Mouse (Mus musculus) brain, adult 2 months (tissue): ENCODE measurements around the gene Cib4.

ENCODE experiments used
- DNase-seq: peaks from one replicate; pipeline ENCODE4 v3.0.0; 2011; ENCODE audit warnings: low read depth, low spot score

Cib4 gene

DNA sequence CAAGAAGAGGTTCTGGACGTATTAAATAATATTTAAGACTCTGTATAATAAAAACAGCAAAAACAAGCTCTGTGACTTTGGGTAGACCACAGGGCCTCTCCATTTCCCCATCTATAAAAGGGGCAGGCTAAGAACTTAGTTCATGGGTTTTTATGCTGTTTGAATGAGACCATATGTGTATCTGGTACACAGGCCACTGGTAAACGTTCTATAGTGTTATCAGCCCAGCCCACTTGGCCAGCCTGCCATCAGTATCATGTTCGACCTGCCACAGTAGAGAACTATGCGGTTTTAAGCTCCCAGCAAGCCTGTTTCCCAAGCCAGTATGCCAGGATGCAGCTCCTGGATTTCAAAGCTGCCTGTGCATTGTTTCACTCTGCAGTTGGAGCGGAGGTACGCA is 27.1 kb downstream of the Cib4 start:
- DNase-seq = no peak

- DNase-seq = no peak
Observed at GRCm38 (mm10) chr5:30518108-30518507, 27.5 kb downstream of the Cib4 start.

DNA sequence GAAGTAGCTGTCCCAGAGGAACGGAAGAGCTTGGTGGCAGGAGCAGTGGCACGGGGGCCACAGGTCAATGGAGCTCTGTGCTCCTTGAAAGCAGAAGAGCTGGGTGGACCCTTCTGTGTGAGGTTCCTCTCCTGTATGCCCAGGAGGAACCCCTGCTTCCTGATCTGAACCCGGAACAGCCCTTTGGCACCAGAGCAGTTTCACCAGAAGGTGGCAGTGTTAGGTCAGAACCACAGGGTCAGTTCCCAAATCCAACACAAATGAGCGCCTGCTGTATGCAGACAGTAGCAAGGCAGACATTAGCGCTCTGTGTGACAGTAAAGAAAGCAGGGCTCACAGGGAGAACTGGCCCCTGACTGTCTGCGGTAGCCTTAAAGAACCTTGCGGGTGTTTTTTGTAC is 29.3 kb downstream of the Cib4 start:
- DNase-seq = peak; percentile 82

DNA sequence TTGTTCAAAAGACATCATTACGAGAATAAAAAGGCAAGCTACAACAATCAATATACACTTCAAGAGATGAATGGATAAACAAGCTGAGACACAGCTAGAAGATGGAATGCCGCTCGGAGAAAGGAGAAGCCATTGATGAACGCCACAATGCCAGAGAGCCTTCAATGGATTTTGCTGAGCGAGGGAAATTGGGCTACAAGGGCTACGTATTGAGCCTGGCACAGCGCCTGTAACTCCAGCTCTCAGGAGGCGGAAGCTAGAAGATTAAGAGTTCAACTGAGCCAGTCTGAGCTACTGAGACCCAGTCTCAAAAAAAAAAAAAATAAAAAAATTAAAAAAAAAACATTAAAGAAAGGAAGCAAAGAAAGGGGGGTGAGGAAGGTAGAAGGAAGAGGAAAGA is 32.5 kb downstream of the Cib4 start:
- no peak for DNase-seq

DNA sequence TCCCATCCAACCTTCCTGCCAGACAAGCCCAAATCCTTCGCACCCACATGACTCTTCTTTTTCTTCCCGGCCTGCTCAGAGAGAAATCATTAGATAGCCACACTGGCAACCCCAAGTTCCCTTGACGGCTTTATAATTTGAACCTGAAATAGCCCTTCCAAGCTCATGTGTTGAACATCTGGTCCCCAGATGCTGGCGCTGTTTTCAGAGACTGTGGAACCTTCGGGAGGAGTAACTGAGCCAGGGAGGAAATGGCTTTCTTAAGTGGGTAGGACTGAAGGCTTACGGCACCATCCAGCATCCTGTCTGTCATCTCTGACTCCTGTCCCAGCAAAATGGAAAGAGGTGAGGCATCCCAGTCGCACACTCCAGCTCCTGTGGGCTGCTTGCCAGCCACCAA is 48.3 kb downstream of the Cib4 start:
- DNase-seq = no peak

GRCm38 (mm10) chr5:30496821-30497220 is 48.8 kb downstream of the Cib4 start:
- no peak for DNase-seq

GRCm38 (mm10) chr5:30495288-30495687 is 50.3 kb downstream of the Cib4 start:
- no peak for DNase-seq

DNA sequence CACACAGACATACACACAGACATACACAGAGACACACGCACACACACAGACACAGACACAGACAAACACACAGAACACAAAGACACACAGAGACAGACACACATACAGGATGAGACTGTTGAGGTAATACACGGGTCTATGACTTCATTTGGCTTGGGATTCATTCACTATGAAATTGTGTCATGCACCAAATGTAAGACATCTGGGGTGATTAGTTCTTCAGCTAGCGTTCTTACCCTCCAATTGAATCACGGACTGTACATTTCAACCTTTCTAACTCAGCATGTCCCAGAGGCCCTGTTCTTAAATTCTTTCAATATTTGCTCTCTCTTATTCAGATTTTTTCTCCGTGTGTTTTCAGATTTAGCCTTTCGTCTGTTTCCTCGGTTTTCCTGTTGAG is 51.0 kb downstream of the Cib4 start:
- DNase-seq = no peak

DNA sequence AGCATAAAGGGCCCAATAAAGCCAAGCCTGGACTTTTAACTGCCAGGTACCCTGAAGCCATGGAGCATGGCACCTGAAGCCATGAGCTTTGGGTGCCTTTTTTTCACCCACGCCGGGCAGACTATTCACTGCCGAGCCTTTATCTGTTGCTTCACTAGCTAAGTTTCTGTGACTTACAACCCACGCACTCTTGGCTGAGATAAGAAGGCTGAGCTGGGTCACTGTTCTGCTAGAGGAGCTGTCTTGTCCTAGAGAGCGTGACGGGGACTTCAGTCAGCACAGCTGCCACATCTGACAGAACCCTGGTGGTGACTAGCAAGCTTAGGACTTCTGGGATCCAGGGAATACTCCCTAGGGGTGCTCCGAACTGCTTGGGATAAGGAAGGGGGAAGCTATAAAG is 51.9 kb downstream of the Cib4 start:
- DNase-seq = peak; percentile 22

DNA sequence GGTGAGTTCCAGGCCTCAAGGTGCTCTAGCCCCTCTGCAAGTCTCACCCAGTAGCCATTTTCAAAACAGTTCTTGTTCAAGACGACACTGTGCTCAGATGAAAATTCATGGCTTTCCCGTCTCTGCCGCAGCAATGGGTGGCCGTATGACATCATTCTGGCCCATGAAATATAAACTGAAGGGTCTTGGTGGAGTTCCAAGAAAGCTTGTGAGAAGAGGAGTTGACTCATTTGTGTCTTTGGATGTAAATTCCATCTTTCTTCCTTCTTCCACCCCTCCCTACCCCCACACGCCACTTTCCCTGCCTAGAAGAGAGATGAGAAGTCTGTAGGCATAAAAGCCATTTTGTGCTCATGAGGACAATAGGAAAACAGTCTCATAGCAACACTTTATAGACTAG is 54.8 kb downstream of the Cib4 start:
- DNase-seq = peak; percentile 13

DNA sequence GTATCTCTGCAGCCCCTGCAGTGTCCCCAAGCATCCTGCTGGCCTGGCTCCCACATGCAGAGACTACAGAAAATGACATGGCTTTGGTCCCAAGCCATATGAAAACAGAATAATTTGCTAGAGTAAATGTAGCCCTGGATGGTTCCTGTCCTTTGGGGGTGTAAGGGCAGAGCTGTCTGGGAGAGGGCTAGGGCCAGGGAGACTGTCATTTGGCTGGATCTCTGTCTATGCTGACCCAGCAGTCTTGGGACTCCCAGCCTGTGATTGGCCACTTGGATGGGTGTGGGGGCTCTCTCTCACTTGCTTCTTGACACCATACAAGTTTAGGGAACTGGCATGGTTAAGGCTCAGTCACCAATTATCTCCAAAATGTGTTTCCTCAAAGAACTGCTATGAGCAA is 55.4 kb downstream of the Cib4 start:
- no peak for DNase-seq

DNA sequence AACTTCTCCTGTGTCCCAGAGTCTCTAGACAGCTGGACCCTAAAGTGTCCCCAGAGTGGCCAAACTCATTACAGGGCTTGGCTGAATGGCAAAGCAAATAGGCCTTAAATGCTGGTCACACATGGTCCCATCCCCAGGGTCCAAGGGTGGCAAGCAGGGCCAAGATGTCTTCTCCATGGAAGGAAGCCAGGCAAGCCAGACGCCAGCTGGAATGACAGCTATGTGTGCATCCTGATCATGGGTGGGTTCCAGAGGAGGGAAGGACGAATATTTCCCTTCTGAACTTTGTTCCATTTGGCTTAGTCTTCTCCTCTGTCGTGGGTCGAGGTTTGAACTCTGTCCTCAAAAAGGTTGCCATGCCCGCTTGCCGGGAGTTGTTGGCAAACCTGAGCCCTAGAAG is 60.5 kb downstream of the Cib4 start:
- no peak for DNase-seq

DNA sequence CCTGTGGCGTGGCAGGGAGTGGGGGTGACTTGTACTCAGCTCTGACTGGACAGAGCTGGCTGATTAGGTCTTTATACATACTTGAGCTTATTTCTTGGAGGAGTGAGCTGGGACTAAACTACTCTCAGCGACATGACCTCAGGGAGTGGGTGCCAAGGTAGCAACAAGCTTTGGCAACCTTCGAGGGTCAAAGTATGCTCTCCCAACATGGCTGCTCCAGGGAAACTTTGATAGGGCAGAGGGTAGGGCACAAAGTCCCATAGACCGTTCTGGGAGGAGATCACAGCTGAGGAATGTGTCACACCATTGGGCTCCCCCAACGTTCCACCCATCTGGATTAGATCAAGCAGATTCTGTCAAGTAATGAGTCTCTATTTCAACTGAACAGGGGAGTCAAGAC is 61.0 kb downstream of the Cib4 start:
- no peak for DNase-seq

DNA sequence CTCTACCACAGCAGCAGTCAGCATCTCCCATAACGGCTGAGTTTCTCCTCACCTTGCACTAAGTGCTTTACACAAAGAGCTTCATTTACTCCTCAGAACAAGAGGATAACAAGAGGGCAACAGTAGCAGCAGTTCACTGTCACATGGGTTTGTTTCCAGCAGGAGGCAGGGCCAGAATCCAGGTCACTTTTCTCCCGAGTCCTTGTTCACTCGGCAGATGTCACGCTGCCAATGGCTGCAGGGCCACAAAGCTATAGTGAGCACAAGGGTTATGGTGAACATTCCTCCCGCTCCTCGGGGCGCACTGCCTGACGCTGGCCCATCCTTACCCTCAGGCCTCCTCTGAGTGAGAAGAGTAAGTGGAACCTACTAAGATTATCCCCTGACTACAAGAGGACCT is 62.1 kb downstream of the Cib4 start:
- peak; percentile 35 for DNase-seq

- peak; percentile 78 for DNase-seq
Observed at GRCm38 (mm10) chr5:30482319-30482718, 63.3 kb downstream of the Cib4 start.

DNA sequence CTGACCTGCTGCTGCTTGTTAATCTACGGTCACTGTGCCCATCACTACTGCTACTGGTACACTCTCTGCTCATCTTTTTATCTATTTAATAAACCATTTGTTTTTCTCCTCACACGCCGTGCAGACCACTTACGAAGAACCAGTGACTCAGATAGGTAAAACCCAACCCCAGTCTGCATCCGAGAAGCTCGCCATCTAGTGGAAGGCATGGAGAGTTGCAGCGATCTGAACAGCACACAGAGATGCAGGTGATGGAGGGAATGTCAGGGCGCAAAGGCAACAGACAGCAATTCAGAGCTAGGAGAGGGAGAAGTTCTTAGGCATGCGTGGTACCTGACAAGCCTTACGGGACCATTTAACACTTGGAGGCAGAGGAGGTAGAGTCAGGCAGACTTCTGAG is 69.1 kb downstream of the Cib4 start:
- peak; percentile 69 for DNase-seq

DNA sequence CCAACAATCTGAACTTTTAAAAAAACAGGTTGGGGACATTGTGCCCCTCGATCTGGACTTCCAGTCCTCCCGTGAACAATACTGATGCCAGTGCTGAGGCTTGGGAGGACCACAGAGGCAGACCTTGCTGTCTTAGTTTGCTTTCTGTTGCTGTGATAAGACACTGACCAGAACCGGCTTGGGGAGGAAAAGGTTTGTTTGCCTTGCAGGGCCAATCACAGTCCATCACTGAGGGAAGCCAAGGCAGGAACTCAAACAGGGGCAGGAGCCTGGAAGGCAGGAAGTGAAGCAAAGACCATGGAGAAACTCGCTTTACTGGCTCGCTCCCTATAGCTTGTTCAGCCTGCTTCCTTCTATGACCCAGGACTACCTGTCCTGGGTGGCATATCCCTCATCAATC is 73.5 kb downstream of the Cib4 start:
- DNase-seq = no peak

DNA sequence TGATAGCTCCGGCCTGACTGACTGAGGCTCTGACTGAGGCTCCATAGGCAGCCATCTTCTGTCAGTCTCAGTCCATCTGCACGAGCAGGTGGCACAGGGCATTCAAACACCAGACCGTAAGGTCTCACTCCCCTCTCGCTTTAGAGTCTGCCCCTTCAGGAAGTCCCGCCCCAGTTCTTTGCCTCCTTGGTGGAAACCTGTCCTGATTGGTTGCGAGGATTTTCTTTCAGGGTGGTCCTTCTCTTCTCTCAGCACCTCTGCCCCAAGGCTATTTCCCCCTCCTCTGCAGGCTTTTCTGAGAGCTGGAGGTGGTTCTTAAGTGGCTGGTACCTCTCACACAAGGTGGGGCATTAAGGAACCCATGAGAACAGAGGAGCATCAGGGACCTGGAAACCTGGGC is 75.2 kb downstream of the Cib4 start:
- DNase-seq = no peak

DNA sequence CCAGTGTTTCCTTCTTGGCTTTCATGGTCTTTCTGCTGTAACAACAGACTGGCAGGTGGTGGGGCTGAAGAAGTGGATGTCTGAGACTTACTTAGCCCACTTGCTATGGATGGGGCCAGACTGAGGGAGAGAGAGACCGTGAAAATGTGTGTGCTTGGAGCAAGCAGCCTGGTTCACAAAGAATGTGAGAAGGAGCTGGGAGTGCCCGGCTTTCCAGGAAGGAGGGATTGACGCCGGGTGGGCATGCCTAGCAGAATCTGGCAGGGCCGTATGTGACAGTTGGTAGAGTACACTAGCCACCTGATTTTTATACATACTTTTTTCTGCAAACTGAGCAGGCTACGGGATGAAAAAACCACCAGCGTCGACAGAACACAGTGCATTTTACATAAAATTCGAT is 79.3 kb downstream of the Cib4 start:
- DNase-seq = peak; percentile 22

DNA sequence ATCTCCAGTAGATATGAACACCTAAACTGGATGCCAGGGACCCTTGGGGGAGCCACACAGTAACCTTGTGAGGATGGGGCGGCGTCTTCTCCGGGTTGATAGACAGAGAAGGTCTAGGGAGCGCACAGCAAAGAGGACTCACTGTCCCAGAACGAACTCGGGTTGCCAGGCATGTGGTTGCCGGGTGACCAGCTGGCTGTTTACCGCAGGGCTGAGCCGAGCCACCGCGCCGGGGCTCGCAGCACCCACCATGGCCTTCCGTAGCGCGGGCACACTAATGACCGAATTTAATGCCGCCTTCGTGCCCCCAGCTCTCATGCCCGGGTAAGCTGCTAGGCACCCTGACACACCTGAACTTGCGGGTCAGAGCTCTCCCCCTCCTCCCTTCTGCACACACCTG is 79.8 kb downstream of the Cib4 start, which contains the start of gene 1700001C02Rik:
1700001C02Rik (plus strand) TSS at position 187 of the 400 bp plus-strand sequence.
- DNase-seq = no peak

GRCm38 (mm10) chr5:30461821-30462220 is 83.8 kb downstream of the Cib4 start, which contains the start of gene Otof:
TSS of gene Otof (minus strand) at chr5:30461932.
- peak; percentile 90 for DNase-seq

GRCm38 (mm10) chr5:30460155-30460554 is 85.5 kb downstream of the Cib4 start:
- peak; percentile 29 for DNase-seq

DNA sequence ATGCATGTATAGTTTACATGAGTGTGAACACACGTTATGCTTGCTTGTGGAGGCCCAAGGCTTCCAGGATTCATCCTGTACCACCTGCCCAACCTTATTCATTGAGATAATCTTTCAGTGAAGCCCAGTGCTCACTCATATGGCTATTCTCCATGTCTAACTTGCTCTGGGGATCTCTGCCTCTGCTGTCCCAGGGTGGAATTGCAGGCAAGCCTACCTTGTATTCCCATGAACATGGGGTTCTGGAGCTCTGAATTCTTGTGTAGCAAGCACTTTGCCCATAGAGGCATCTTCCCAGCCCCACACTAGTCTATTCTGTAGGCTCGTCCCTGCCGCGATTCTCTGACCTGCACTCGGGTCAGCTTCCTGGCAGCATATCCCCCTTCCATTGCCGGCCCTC is 89.6 kb downstream of the Cib4 start:
- peak; percentile 57 for DNase-seq

DNA sequence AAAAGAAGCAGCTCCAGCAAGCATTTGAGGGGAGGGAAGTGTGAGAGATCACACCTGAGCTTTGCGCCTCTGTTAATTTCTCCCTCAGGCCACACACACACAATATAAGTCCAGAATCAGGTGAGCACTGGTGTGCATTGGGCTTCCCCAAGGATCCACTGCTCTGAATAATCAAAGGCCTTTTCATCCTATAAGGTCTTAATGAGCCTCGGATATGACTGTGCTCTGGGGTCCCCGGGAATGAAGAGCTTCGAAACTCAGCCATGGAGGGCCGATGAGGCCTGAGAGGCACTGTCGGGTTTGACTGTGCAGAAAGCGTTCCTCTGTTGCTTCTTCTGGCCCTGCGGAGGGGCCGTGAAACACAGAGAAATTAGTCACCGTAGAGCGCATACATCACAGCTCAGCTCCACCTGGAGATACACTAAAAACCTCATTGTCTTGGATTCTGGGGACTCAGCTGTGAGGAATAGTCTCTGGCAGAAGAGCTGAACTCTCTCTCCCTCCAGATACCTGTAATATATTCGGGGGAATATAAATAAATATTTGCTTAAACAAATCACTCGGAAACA is 101.2 kb downstream of the Cib4 start:
- DNase-seq = no peak
